Mouse (Mus musculus): ENCODE measurements around the gene Mybph. TPM values are rescaled to one million over a fixed set of nuclear protein-coding genes. Genes with fewer than 3 reads are reported as not detected.

Gene Mybph
- polyA plus RNA-seq, 1 experiment from 2014 or later: 102 TPM

DNA sequence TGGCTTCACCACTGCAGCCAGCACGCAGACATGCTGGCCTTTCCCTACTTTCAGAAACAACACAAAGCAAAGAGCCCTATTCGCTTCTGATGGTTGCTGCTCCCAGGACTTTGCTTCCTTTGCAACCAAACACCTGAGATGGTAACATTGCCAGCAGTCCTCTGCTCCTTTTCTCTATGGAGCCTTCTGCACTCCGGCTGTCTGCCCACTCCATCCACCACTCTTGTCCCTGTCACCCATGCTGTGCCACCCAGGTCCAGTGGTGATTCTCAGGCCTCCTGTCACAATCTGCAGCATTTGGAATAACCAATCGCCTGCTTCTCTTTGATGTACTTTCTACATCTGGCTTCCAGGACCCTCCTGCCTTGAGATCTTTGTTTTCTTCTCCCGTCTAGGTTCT lies 32.1 kb downstream of the Mybph start:
- ATAC-seq (ENCODE audit: insufficient number of reproducible peaks, low FRiP score, low TSS enrichment, low read depth): no peak
- no peak overlapping the region for H3K27ac ChIP-seq (replicated peaks)
- no peaks in the 10 kb centered on the region for H3K4me1 ChIP-seq
- no peak overlapping the region for H3K4me2 ChIP-seq (replicated peaks)
- no peaks in the 10 kb centered on the region for H3K27me3 ChIP-seq
- no peaks in the 10 kb centered on the region for H3K9me3 ChIP-seq (replicated peaks)
- no peaks in the 10 kb centered on the region for H3K36me3 ChIP-seq
- no peak overlapping the region for H3K4me3 ChIP-seq (replicated peaks)
- H3K9ac ChIP-seq: no peak overlapping the region
- WGBS: 83% methylated on average over 5 of the region's 5 CpGs

GRCm38 (mm10) chr1:134226739-134227138 lies 33.5 kb downstream of the Mybph start:
- Histone ChIP-seq H3K4me2 (replicated peaks) (no peak overlapping the region), H3K27me3 (no peaks in the 10 kb centered on the region), H3K9me3 (replicated peaks) (no peaks in the 10 kb centered on the region), H3K4me1 (no peaks in the 10 kb centered on the region), H3K36me3 (no peaks in the 10 kb centered on the region), H3K9ac (no peak overlapping the region), H3K27ac (replicated peaks) (no peak overlapping the region), H3K4me3 (replicated peaks) (no peak overlapping the region)
- 80% methylated on average over 8 of the region's 8 CpGs for WGBS
- no peak for ATAC-seq (ENCODE audit: insufficient number of reproducible peaks, low FRiP score, low TSS enrichment, low read depth)

- no peaks in the 10 kb centered on the region for H3K36me3 ChIP-seq
- no peak for ATAC-seq (ENCODE audit: insufficient number of reproducible peaks, low FRiP score, low TSS enrichment, low read depth)
- H3K4me3 ChIP-seq (replicated peaks): no peak overlapping the region
- WGBS: 67% methylated on average over 5 of the region's 5 CpGs
- H3K9me3 ChIP-seq (replicated peaks): no peaks in the 10 kb centered on the region
- H3K4me2 ChIP-seq (replicated peaks): no peak overlapping the region
- no peak overlapping the region for H3K27ac ChIP-seq (replicated peaks)
- H3K4me1 ChIP-seq: peaks cover 21% of the 10 kb centered on the region
- H3K9ac ChIP-seq: no peak overlapping the region
- peaks cover 23% of the 10 kb centered on the region for H3K27me3 ChIP-seq
Measured at GRCm38 (mm10) chr1:134229806-134230575, 36.7 kb downstream of the Mybph start.

DNA sequence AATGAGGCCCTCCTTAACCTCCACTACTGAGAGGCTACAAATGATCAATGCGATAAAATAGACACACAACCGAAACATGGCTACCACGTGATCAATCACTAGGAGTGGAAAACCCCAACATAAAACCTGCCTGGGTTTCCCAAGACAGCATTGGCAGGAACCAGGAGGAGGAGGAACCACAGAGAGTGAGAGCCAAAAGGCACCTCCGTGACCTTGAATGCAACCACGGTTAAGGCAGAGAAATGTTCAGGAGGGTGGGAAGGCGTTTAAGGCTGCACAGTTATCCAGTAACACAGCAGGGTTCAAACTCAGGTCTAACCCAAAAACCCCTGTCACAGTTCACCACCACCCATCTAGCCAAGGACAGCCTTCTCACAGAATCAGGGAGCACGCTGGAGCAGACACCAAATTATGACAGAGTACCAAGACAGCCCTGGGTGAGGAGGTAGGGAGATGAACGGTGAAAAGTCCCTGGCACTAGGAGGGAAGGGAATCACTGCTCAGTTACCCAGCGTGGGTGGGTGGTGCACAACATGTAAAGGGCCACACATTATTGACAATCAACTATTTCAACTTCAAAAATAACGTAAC lies 37.5 kb downstream of the Mybph start:
- no peak overlapping the region for H3K4me2 ChIP-seq (replicated peaks)
- H3K27ac ChIP-seq (replicated peaks): no peak overlapping the region

GRCm38 (mm10) chr1:134231270-134231669 lies 38.0 kb downstream of the Mybph start:
- no peaks in the 10 kb centered on the region for H3K36me3 ChIP-seq
- WGBS: 79% methylated on average over 3 of the region's 3 CpGs
- no peak overlapping the region for H3K27ac ChIP-seq (replicated peaks)
- no peak for ATAC-seq (ENCODE audit: insufficient number of reproducible peaks, low FRiP score, low TSS enrichment, low read depth)
- no peak overlapping the region for H3K4me3 ChIP-seq (replicated peaks)
- peaks cover 31% of the 10 kb centered on the region for H3K4me1 ChIP-seq
- H3K9ac ChIP-seq: no peak overlapping the region
- H3K27me3 ChIP-seq: peaks cover 35% of the 10 kb centered on the region
- no peaks in the 10 kb centered on the region for H3K9me3 ChIP-seq (replicated peaks)
- no peak overlapping the region for H3K4me2 ChIP-seq (replicated peaks)

More for the DNA sequence above, 37.5 kb downstream of the Mybph start:
- no peak for ATAC-seq (ENCODE audit: insufficient number of reproducible peaks, low FRiP score, low TSS enrichment, low read depth)
- H3K4me1 ChIP-seq: peaks cover 29% of the 10 kb centered on the region
- no peaks in the 10 kb centered on the region for H3K36me3 ChIP-seq
- WGBS: 85% methylated on average over 10 of the region's 10 CpGs
- H3K27me3 ChIP-seq: peaks cover 30% of the 10 kb centered on the region
- H3K4me3 ChIP-seq (replicated peaks): no peak overlapping the region
- H3K9me3 ChIP-seq (replicated peaks): no peaks in the 10 kb centered on the region
- H3K9ac ChIP-seq: no peak overlapping the region

DNA sequence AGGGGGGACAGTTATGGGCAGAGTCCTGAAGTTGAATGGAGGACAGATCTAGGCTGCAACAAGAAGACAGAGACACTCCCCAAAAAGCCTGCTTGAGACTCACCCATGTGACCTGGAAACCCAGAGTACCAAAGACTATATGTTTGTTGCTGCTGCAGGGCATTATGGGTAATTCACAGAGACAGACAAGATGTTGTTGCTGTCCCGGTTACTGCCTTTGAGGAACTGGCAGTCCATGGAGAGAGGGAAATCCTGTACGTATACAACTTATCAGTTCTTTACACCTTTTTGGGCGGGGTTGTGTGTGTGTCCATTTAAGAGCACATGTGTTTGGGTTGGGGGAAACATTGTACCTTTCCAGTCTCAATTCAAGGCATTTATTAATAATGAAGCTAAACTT lies 38.4 kb downstream of the Mybph start:
- Histone ChIP-seq H3K4me1 (peaks cover 31% of the 10 kb centered on the region), H3K9me3 (replicated peaks) (no peaks in the 10 kb centered on the region), H3K9ac (no peak overlapping the region), H3K36me3 (no peaks in the 10 kb centered on the region), H3K27me3 (peaks cover 39% of the 10 kb centered on the region), H3K27ac (replicated peaks) (no peak overlapping the region), H3K4me3 (replicated peaks) (no peak overlapping the region), H3K4me2 (replicated peaks) (no peak overlapping the region)
- ATAC-seq (ENCODE audit: insufficient number of reproducible peaks, low FRiP score, low TSS enrichment, low read depth): no peak
- WGBS: 68% methylated on average over 3 of the region's 3 CpGs

DNA sequence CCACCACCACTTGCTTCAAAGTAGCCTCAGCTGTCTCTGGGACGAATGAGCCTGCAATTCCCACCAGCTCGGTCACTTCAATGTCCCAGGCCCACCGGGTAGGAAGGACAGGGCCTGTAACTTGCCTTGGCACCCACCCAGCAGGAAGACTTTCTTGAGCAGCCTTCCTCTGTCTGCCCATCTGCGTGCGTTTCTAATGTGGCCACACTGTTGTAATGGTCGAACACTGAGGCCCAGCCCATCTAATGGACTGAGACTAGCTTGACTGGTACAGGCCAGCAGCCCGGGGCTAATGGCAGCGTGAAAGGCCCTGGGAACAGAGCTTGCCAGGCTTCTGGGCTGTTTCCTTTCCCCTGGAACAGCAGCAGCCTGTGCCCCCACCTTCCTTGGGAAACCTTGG lies 39.1 kb downstream of the Mybph start:
- H3K27me3 ChIP-seq: peaks cover 45% of the 10 kb centered on the region
- no peak overlapping the region for H3K27ac ChIP-seq (replicated peaks)
- peaks cover 31% of the 10 kb centered on the region for H3K4me1 ChIP-seq

GRCm38 (mm10) chr1:134232778-134233531 lies 39.7 kb downstream of the Mybph start:
- H3K27me3 ChIP-seq: peaks cover 45% of the 10 kb centered on the region
- no peak overlapping the region for H3K4me2 ChIP-seq (replicated peaks)
- H3K27ac ChIP-seq (replicated peaks): no peak overlapping the region
- no peaks in the 10 kb centered on the region for H3K36me3 ChIP-seq
- 0 out of 2 replicates have a peak, but pooled peaks have one; percentile 36 for ATAC-seq (ENCODE audit: insufficient number of reproducible peaks, low FRiP score, low TSS enrichment, low read depth)
- no peak overlapping the region for H3K9ac ChIP-seq
- H3K4me3 ChIP-seq (replicated peaks): no peak overlapping the region
- WGBS: 40% methylated on average over 12 of the region's 12 CpGs
- peaks cover 31% of the 10 kb centered on the region for H3K4me1 ChIP-seq
- no peaks in the 10 kb centered on the region for H3K9me3 ChIP-seq (replicated peaks)

More for the DNA sequence above, 39.1 kb downstream of the Mybph start:
- Histone ChIP-seq H3K9me3 (replicated peaks) (no peaks in the 10 kb centered on the region), H3K36me3 (no peaks in the 10 kb centered on the region), H3K9ac (no peak overlapping the region), H3K4me3 (replicated peaks) (no peak overlapping the region), H3K4me2 (replicated peaks) (no peak overlapping the region)
- WGBS: 64% methylated on average over 8 of the region's 8 CpGs
- ATAC-seq (ENCODE audit: insufficient number of reproducible peaks, low FRiP score, low TSS enrichment, low read depth): no peak

GRCm38 (mm10) chr1:134233681-134234454 lies 40.6 kb downstream of the Mybph start:
- H3K4me2 ChIP-seq (replicated peaks): peak overlapping the region; percentile 93

GRCm38 (mm10) chr1:134234455-134235390 lies 41.5 kb downstream of the Mybph start:
- peaks cover 31% of the 10 kb centered on the region for H3K4me1 ChIP-seq
- H3K27me3 ChIP-seq: peaks cover 45% of the 10 kb centered on the region
- no peaks in the 10 kb centered on the region for H3K36me3 ChIP-seq
- H3K4me2 ChIP-seq (replicated peaks): peak overlapping the region; percentile 93
- H3K9me3 ChIP-seq (replicated peaks): no peaks in the 10 kb centered on the region
- 1% methylated on average over 41 of the region's 41 CpGs for WGBS
- ATAC-seq (ENCODE audit: insufficient number of reproducible peaks, low FRiP score, low TSS enrichment, low read depth): peak; percentile 41; the same call in 1 of the 2 replicates
- H3K9ac ChIP-seq: 0 out of 2 replicates have a peak overlapping the region, but pooled peaks have one; percentile 6
- no peak overlapping the region for H3K27ac ChIP-seq (replicated peaks)
- H3K4me3 ChIP-seq (replicated peaks): peak overlapping the region; percentile 44

More at GRCm38 (mm10) chr1:134233681-134234454, 40.6 kb downstream of the Mybph start:
- H3K27me3 ChIP-seq: peaks cover 45% of the 10 kb centered on the region
- H3K4me3 ChIP-seq (replicated peaks): peak overlapping the region; percentile 44; the same call in 1 of the 2 replicates
- no peak for ATAC-seq (ENCODE audit: insufficient number of reproducible peaks, low FRiP score, low TSS enrichment, low read depth)
- peaks cover 31% of the 10 kb centered on the region for H3K4me1 ChIP-seq
- H3K9me3 ChIP-seq (replicated peaks): no peaks in the 10 kb centered on the region
- H3K9ac ChIP-seq: no peak overlapping the region
- no peaks in the 10 kb centered on the region for H3K36me3 ChIP-seq
- H3K27ac ChIP-seq (replicated peaks): no peak overlapping the region
- WGBS: 43% methylated on average over 19 of the region's 19 CpGs
